Mouse (Mus musculus): ENCODE measurements around the gene Tmem158. TPM values are rescaled to one million over a fixed set of nuclear protein-coding genes. Genes with fewer than 3 reads are reported as not detected.

Gene Tmem158
- polyA plus RNA-seq, 1 experiment from 2014 or later: 5.1 TPM

GRCm38 (mm10) chr9:123280775-123281174, 20.2 kb upstream of the Tmem158 start:
- ChIA-PET CTCF (interaction anchor here (1.4 kb wide), 1 partner anchor 13 kb away, joined by 4 read pairs; no protein-coding TSS in a partner anchor), POLR2A (no interaction called here)
- in situ Hi-C loops (cut with MboI; ENCODE audit: low pct_unique_long_range_greater_than_20kb): no loop called here

DNA sequence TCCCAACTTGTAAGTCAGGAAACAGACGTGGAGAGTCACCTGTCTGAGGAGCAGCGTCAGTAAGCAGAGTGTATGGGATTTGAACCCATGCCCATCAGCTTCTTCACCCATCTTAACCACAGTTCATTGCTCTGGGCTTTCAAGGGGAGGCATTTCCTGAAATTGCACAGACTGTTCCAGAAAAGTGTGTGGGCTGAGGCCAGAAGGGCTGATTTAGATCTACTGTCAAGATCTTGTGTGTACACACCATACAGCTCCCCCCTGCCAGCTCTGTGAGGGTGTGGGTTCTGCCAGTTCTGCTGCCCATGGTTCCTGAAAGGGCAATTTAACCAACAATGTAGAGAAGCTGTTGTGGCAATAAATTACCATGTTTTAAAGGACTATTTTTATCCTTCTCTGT, 17.4 kb upstream of the Tmem158 start:
- POLR2A ChIA-PET: interaction anchor here (0.7 kb wide), 1 partner anchor 68 kb away, joined by 3 read pairs; no protein-coding TSS in a partner anchor
- in situ Hi-C loops (cut with MboI; ENCODE audit: low pct_unique_long_range_greater_than_20kb): no loop called here
- H3K27me3 ChIP-seq: no peaks in the 10 kb centered on the region
- ATAC-seq (no peak), DNase-seq (ENCODE audit: low read depth, low spot score) (no peak)
- no peak for TF ChIP-seq CTCF (IDR thresholded peaks at IDR 0.05)
- CTCF ChIA-PET: interaction anchor here (1.3 kb wide), 1 partner anchor 9 kb away, joined by 3 read pairs; no protein-coding TSS in a partner anchor

More at GRCm38 (mm10) chr9:123280775-123281174, 20.2 kb upstream of the Tmem158 start:
- ATAC-seq (no peak), DNase-seq (ENCODE audit: low read depth, low spot score) (no peak)
- H3K27me3 ChIP-seq: no peaks in the 10 kb centered on the region
- TF ChIP-seq CTCF (IDR thresholded peaks at IDR 0.05): no peak

GRCm38 (mm10) chr9:123275373-123275772, 14.8 kb upstream of the Tmem158 start:
- no peaks in the 10 kb centered on the region for H3K27me3 ChIP-seq
- no peak for TF ChIP-seq CTCF (IDR thresholded peaks at IDR 0.05)
- in situ Hi-C loops (cut with MboI; ENCODE audit: low pct_unique_long_range_greater_than_20kb): no loop called here
- DNase-seq (ENCODE audit: low read depth, low spot score) (no peak), ATAC-seq (no peak)
- ChIA-PET POLR2A (no interaction called here), CTCF (interaction anchor here (0.8 to 3.2 kb wide), 3 partner anchors 8 to 64 kb away, joined by 3 to 10 read pairs (median 4); no protein-coding TSS in a partner anchor)

DNA sequence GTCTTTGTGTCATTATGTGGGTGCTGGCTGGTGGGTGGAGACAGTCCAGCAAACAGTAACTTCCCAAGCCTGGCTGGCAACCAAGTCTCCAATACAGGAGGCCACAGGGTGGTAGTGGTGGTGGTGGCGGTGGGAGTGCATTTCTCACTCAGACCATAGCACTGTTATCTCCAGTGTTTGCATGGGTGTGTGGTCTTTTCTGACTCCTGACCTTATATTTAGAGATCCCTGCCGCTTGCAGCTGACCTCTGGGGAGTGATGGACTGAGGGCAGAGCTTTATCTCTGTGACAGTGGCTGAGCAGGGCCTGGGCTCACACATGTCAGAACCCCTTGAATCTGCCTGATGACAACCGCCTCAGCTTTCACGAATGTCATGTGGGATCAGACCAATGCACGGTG, 14.1 kb upstream of the Tmem158 start:
- ChIA-PET POLR2A (no interaction called here), CTCF (interaction anchor here (0.8 to 3.2 kb wide), 5 partner anchors 9 to 65 kb away, joined by 3 to 10 read pairs (median 3); no protein-coding TSS in a partner anchor)
- H3K27me3 ChIP-seq: no peaks in the 10 kb centered on the region
- DNase-seq (ENCODE audit: low read depth, low spot score) (no peak), ATAC-seq (no peak)
- in situ Hi-C loops (cut with MboI; ENCODE audit: low pct_unique_long_range_greater_than_20kb): loop anchor here (25.0 kb wide), 1 partner anchor 537 kb away; the partner anchor contains the start of gene Topaz1
- no peak for TF ChIP-seq CTCF (IDR thresholded peaks at IDR 0.05)

- ChIA-PET CTCF (interaction anchor here (1.2 to 3.2 kb wide), 3 partner anchors 10 to 53 kb away, joined by 3 to 10 read pairs (median 3); no protein-coding TSS in a partner anchor), POLR2A (no interaction called here)
- no peak for DNase-seq (ENCODE audit: low read depth, low spot score)
- in situ Hi-C loops (cut with MboI; ENCODE audit: low pct_unique_long_range_greater_than_20kb): loop anchor here (25.0 kb wide), 1 partner anchor 537 kb away; the partner anchor contains the start of gene Topaz1
- ATAC-seq: no peak
- no peak for TF ChIP-seq CTCF (IDR thresholded peaks at IDR 0.05)
- H3K27me3 ChIP-seq: no peaks in the 10 kb centered on the region
These were observed 13.3 kb upstream of the Tmem158 start for GRCm38 (mm10) chr9:123273876-123274275.

DNA sequence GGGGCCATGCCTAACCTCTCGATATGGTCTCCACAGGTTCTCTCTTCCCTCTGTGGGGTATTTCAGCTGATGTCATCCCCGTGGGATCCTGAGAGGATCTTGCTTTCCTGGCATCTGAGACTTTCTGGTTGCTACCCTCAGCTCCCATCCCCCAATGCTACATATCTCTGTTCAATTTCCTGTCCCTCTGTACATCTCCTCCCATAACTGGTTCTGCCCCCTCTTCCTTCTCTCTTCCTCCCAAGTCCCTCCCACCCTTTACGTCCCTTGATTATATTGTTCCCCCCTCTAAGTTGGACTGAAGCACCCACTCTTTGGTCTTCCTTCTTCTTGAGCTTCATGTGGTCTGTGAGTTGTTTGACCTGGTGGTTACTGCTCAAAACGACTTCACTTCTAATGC, 11.0 kb upstream of the Tmem158 start:
- CTCF ChIA-PET: interaction anchor here (1.1 kb wide), 1 partner anchor 17 kb away, joined by 3 read pairs; no protein-coding TSS in a partner anchor
- no peak for ATAC-seq
- no peak for TF ChIP-seq CTCF (IDR thresholded peaks at IDR 0.05)
- POLR2A ChIA-PET: no interaction called here
- no peaks in the 10 kb centered on the region for H3K27me3 ChIP-seq
- DNase-seq (ENCODE audit: low read depth, low spot score): no peak
- in situ Hi-C loops (cut with MboI; ENCODE audit: low pct_unique_long_range_greater_than_20kb): loop anchor here (25.0 kb wide), 1 partner anchor 534 kb away; the partner anchor contains the start of gene Topaz1

GRCm38 (mm10) chr9:123269906-123270558, 9.5 kb upstream of the Tmem158 start:
- CTCF ChIA-PET: interaction anchor here (1.0 kb wide), 1 partner anchor 89 kb away, joined by 3 read pairs; no protein-coding TSS in a partner anchor
- H3K27me3 ChIP-seq: no peaks in the 10 kb centered on the region
- in situ Hi-C loops (cut with MboI; ENCODE audit: low pct_unique_long_range_greater_than_20kb): loop anchor here (25.0 kb wide), 1 partner anchor 533 kb away; the partner anchor contains the start of gene Topaz1
- TF ChIP-seq CTCF (IDR thresholded peaks at IDR 0.05): no peak
- no peak for ATAC-seq
- POLR2A ChIA-PET: no interaction called here
- DNase-seq (ENCODE audit: low read depth, low spot score): no peak

DNA sequence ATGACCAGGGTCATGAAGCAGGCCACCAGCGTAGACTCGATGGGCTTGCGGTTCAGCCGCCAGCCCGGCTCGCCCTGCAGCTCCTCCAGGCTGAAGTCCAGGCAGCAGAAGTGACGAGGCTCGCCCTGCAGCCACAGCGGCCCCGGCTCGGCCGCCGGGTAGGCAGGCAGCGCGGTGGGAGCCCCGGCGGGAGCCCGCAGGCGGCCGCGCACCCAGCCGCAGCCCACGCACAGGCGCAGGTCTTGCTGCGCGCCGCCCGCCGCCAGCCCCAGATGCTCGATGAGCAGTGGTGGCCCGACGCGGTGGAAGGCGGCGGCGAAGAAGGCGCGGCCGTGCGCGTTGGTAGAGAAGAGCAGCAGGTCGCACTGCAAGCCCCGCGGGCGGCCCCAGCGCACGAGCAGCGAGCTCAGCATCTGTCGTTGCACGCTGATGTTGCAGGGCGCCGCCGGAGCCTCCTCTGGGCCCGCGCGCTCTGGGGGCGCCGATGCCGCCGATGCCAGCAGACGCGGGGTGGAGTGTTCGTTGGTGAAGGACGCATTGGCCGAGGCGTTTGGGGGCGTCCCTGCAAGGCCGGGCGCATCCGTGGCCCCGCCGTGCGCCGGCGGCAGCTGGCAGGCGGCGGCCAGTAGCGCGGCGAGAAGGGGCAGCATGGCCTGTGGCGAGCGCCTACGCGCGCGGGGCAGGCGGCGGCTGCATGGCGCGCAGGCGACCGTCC, 511 bp downstream of the Tmem158 start:
- H3K27me3 ChIP-seq: peaks cover 14% of the 10 kb centered on the region
- POLR2A ChIA-PET: no interaction called here
- TF ChIP-seq CTCF (IDR thresholded peaks at IDR 0.05): no peak
- in situ Hi-C loops (cut with MboI; ENCODE audit: low pct_unique_long_range_greater_than_20kb): loop anchor here (5.0 to 25.0 kb wide), 4 partner anchors 87 to 523 kb away; partner anchors contain the start of genes Sacm1l and Topaz1
- CTCF ChIA-PET: interaction anchor here (0.6 to 2.0 kb wide), 7 partner anchors 16 to 185 kb away, joined by 3 to 6 read pairs (median 3); no protein-coding TSS in a partner anchor
- ATAC-seq (peak; percentile 91), DNase-seq (ENCODE audit: low read depth, low spot score) (no peak)

DNA sequence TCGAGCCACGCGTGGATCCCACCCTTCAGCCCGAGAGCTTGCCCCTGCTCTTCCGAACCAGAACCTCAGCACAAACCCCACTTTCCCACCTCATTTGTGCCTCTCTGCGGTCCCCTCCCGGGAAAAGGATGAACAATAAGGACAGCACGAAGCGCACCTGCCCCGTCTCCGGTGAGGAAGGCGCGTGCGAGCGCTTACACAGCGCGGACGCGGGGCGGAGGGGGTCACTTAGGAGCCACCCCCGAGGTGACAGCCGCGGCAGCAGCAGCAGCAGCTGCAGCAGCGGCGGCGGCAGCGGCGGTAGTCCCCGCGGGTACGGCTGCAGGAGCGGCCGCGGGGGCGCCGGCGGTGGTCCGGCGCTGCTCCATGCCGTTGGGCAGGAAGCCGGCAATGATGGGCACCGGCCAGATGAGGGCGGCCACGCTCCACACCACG, 1.1 kb downstream of the Tmem158 start:
- peaks cover 14% of the 10 kb centered on the region for H3K27me3 ChIP-seq
- in situ Hi-C loops (cut with MboI; ENCODE audit: low pct_unique_long_range_greater_than_20kb): loop anchor here (5.0 to 25.0 kb wide), 4 partner anchors 88 to 522 kb away; partner anchors contain the start of genes Sacm1l and Topaz1
- ATAC-seq (peak; percentile 34), DNase-seq (ENCODE audit: low read depth, low spot score) (no peak)
- ChIA-PET POLR2A (no interaction called here), CTCF (interaction anchor here (0.6 to 8.4 kb wide), 7 partner anchors 16 to 186 kb away, joined by 3 to 90 read pairs (median 3); no protein-coding TSS in a partner anchor)
- peak; percentile 100 for TF ChIP-seq CTCF (IDR thresholded peaks at IDR 0.05)

- no peak for DNase-seq (ENCODE audit: low read depth, low spot score)
- POLR2A ChIA-PET: no interaction called here
- TF ChIP-seq CTCF (IDR thresholded peaks at IDR 0.05): no peak
- in situ Hi-C loops (cut with MboI; ENCODE audit: low pct_unique_long_range_greater_than_20kb): loop anchor here (5.0 to 25.0 kb wide), 4 partner anchors 89 to 521 kb away; partner anchors contain the start of genes Sacm1l and Topaz1
- ATAC-seq: no peak
- H3K27me3 ChIP-seq: peaks cover 14% of the 10 kb centered on the region
- CTCF ChIA-PET: interaction anchor here (1.9 to 8.4 kb wide), 2 partner anchors 15 to 100 kb away, joined by 5 to 90 read pairs; no protein-coding TSS in a partner anchor
These were observed 1.8 kb downstream of the Tmem158 start for GRCm38 (mm10) chr9:123258796-123259195.
